Mouse (Mus musculus) urinary bladder, adult 2 months (tissue): ENCODE results near the gene Enox1. TPM values are rescaled to one million over a fixed set of nuclear protein-coding genes. Genes with fewer than 3 reads are reported as not detected.

ENCODE experiments used
- DNase-seq: peaks from one replicate; pipeline ENCODE4 v3.0.0; 2022; ENCODE audit warnings: low spot score
- polyA plus RNA-seq: library from polyadenylated mRNA; depleted of rRNA; stranded (reverse); fragments of >200 nt; gene quantifications from 2 replicates; pipeline ENCODE4 v1.2.3, GENCODE M21; 2012

The Enox1 gene
- polyA plus RNA-seq, 1 experiment = 1.6 TPM

- no peak for DNase-seq
Measured at GRCm38 (mm10) chr14:77196246-77196645, 39.7 kb downstream of the Enox1 start.

- no peak for DNase-seq
Measured at GRCm38 (mm10) chr14:77197414-77197915, 40.9 kb downstream of the Enox1 start.

GRCm38 (mm10) chr14:77210889-77211288, 54.3 kb downstream of the Enox1 start:
- no peak for DNase-seq

GRCm38 (mm10) chr14:77213210-77213609, 56.6 kb downstream of the Enox1 start:
- DNase-seq = no peak

GRCm38 (mm10) chr14:77214848-77215247, 58.3 kb downstream of the Enox1 start:
- DNase-seq = no peak

GRCm38 (mm10) chr14:77225346-77225745, 68.8 kb downstream of the Enox1 start:
- DNase-seq = no peak

GRCm38 (mm10) chr14:77238811-77239210, 82.2 kb downstream of the Enox1 start:
- DNase-seq = no peak

- DNase-seq = no peak
Measured at GRCm38 (mm10) chr14:77239360-77239759, 82.8 kb downstream of the Enox1 start.

- DNase-seq = no peak
Measured at GRCm38 (mm10) chr14:77246977-77247376, 90.4 kb downstream of the Enox1 start.

GRCm38 (mm10) chr14:77248426-77248825, 91.9 kb downstream of the Enox1 start:
- no peak for DNase-seq

- DNase-seq = no peak
Measured at GRCm38 (mm10) chr14:77248946-77249345, 92.4 kb downstream of the Enox1 start.

- DNase-seq = no peak
Measured at GRCm38 (mm10) chr14:77250652-77251238, 94.2 kb downstream of the Enox1 start.

GRCm38 (mm10) chr14:77255201-77255600, 98.6 kb downstream of the Enox1 start:
- no peak for DNase-seq

- DNase-seq = no peak
Measured at GRCm38 (mm10) chr14:77255711-77256110, 99.1 kb downstream of the Enox1 start.

- no peak for DNase-seq
Measured at GRCm38 (mm10) chr14:77256943-77257342, 100.4 kb downstream of the Enox1 start.

GRCm38 (mm10) chr14:77257461-77257860, 100.9 kb downstream of the Enox1 start:
- no peak for DNase-seq

- DNase-seq = no peak
Measured at GRCm38 (mm10) chr14:77258186-77258585, 101.6 kb downstream of the Enox1 start.

GRCm38 (mm10) chr14:77259686-77260085, 103.1 kb downstream of the Enox1 start:
- no peak for DNase-seq

GRCm38 (mm10) chr14:77260107-77260506, 103.5 kb downstream of the Enox1 start:
- no peak for DNase-seq

- no peak for DNase-seq
Measured at GRCm38 (mm10) chr14:77266805-77267771, 110.5 kb downstream of the Enox1 start.

GRCm38 (mm10) chr14:77272248-77272930, 115.8 kb downstream of the Enox1 start:
- no peak for DNase-seq

GRCm38 (mm10) chr14:77272931-77273446, 116.4 kb downstream of the Enox1 start:
- no peak for DNase-seq
